Mouse (Mus musculus) adrenal gland, postnatal 14 days (tissue): ENCODE results near the gene Pou5f1. TPM values are rescaled to one million over a fixed set of nuclear protein-coding genes. Genes with fewer than 3 reads are reported as not detected.

ENCODE experiments used
- DNase-seq: peaks from one replicate; pipeline ENCODE4 v3.0.0; 2021; ENCODE audit warnings: mixed read lengths
- total RNA-seq: library from RNA; stranded (reverse); gene quantifications from 2 replicates; pipeline ENCODE4 v1.2.3, GENCODE M21; 2021

Gene Pou5f1
- total RNA-seq, 1 experiment from 2014 or later: 0.26 TPM

DNA sequence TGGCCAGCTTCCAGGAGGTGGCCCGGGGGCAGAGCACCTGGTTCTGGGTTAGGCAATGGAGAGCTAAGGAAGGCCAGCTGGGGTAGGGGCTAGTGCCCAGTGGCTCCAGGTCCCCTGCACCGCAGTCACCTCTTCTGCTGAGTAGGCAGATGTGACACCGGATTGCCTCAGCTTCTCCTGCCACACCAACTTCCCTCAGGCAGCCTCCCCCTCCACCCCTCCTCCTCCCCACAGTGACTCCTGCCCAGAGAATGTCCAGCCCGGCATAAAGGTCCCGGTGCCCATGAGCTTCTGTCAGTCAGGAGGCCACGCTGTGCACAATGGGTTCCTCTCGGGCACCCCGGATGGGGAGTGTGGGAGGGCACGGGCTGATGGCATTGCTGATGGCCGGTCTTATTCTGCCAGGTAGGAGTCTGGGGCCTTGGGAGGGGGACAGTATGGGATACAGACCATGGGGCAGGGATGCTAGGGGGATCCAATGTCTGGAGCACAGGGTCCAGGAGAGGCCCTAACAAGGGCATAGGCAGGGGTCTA lies 46.1 kb downstream of the Pou5f1 start, which contains the start of gene Cdsn:
Cdsn (plus strand) TSS at position 248 of the 534 bp plus-strand sequence.
- peak; percentile 74 for DNase-seq

DNA sequence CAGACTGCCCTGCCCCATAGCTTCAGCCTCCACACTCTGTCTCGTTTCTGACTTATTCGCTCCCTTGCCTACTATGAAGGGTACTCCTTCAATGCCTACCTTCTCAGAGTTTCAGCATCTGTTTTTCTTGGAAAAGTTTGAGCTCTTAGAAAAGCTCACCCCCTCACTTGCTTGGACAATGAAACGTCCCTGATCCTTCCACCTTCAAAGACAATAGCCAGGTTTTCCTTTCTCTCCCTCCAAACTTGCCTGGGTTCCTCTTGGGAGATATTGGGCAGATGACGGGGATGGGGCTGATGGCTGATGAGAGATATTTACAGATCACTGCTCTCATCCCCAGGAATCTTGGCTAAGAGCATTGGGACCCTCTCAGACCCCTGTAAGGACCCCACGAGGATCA lies 48.5 kb downstream of the Pou5f1 start:
- no peak for DNase-seq

DNA sequence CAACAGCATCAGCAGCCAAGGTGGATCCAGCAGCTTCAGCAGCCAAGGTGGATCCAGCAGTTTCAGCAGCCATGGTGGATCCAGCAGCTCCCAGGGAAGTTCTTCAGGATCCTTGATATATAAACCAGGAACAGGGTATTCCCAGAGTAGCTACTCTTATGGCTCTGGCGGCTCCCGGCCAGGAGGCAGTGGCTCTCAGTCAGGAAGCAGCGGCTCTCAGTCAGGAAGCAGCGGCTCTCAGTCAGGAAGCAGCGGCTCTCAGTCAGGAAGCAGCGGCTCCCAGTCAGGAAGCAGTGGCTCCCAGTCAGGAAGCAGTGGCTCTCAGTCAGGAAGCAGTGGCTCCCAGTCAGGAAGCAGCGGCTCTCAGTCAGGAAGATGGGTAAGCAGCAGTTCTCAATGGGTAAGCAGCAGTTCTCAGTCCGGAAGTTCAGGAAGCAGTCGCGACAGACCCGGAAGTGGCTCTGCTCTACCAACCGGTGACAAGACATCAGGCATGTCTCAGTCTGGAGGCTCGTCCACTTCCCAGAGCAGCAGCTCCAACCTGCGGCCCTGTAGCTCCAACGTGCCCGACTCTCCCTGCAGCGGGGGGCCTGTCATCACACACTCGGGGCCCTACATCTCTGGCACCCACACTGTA lies 49.1 kb downstream of the Pou5f1 start:
- DNase-seq: no peak

DNA sequence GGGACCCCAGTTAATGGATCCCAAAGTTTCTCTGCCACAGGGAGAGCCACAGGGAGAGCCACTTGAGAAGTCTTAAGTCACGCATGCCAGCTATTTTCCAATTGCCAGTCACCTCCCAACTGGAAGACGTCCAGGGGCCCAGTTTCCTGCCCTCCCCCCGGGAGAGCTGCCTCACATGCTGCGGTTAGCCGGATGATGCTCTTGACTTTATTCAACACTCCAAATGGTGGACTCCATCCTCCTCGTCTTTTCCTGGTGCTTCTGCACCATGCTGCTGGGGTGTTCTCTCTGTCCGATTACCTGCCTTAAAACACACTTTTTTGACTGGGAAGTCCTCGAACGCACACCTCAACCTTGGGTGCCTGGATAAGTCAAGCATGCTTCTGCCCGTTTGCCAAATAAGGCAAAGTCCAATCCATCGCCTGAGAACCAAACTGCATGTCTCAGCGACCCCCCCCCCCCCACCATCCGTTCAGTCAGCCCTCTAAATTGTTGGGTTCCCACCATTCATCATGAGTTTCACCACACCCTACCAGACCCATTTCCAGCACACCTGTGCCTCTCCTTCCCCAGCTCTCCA lies 50.5 kb downstream of the Pou5f1 start:
- no peak for DNase-seq

DNA sequence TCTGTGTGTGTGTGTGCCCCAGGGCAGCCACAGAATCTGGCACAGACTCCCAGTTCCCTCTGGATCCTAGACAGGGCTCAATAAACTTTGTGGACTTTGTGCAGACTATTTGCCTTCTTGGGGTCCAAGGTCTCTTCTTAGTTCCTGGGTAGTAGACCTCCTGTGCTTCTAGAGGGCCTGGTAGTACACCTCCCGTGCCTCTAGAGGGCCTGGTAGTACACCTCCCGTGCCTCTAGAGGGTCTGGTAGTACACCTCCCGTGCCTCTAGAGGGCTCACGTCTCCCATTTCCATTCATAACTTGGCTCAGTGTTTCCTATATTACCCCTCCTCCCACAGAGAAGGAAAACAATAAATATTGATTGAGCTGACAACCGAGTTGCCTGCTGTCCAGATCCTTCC lies 51.0 kb downstream of the Pou5f1 start:
- DNase-seq: peak; percentile 80

DNA sequence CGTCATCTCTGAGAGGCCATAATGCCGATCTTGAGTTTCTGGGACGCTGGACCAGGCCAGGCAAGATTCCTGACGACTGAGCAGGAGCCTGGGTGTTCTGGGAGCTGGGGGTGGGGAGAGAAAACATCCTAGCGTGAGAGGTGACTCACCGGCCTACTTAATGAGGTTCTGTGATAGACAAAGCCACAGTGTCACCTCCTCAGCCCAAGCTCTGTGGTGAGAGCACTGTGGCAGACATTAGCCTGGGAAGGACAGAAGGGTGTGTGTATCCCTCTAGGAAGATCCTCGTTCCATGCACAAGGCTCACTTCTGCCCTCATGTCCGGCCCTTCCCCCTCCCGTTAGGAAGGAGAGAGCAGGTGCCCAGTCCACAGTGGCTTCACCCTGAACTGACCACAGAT lies 51.5 kb downstream of the Pou5f1 start:
- no peak for DNase-seq

DNA sequence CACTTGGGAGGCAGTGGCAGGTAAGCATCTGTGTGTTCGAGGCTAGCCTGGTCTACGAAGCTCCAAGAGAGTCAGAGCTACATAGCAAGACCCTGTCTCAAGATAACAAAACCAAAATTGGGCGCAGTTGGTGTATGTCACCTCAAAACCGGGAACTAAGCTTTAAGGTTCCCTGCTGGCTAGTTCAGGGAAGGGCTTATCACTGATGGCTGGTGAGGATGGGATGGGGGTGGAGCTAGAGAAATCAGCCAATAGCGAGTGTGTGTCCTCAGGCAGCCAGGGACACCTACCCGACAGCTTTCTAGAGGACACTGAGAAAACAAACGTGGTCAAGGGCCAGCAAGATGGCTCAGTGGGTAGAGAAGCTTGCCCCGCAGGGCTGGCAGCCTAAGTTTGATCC lies 52.4 kb downstream of the Pou5f1 start:
- DNase-seq: no peak

Other genes with a start within 250 kb of the Pou5f1 start
- 93.3 and 154 TPM in 2 replicates for gene H2-D1, start 243.3 kb upstream of the Pou5f1 start, total RNA-seq
- gene H2-Q1, start 185.6 kb upstream of the Pou5f1 start, total RNA-seq: 1.7 and 2.7 TPM in 2 replicates
- 0.49 and 1.3 TPM in 2 replicates for gene H2-Q2, start 163.8 kb upstream of the Pou5f1 start, total RNA-seq
- 16.3 and 26.4 TPM in 2 replicates for gene H2-Q4, start 126.4 kb upstream of the Pou5f1 start, total RNA-seq
- 0.74 and 7.4 TPM in 2 replicates for gene H2-Q6, start 81.2 kb upstream of the Pou5f1 start, total RNA-seq
- gene H2-Q7, start 66.9 kb upstream of the Pou5f1 start, total RNA-seq: 2.7 and 11.1 TPM in 2 replicates
- 4.4 and 61.3 TPM in 2 replicates for gene H2-Q10, start 35.9 kb upstream of the Pou5f1 start, total RNA-seq
- gene Tcf19, start 10.8 kb downstream of the Pou5f1 start, total RNA-seq: 19.9 and 21.4 TPM in 2 replicates
- gene Cchcr1, start 11.1 kb downstream of the Pou5f1 start, total RNA-seq: 12.0 and 14.3 TPM in 2 replicates
- not detected in 2 replicates for gene Psors1c2, start 27.2 kb downstream of the Pou5f1 start, total RNA-seq
- 0.23 and 0.37 TPM in 2 replicates for gene Cdsn, start 46.1 kb downstream of the Pou5f1 start, total RNA-seq
- not detected in 2 replicates for gene 2300002M23Rik, start 61.4 kb downstream of the Pou5f1 start, total RNA-seq
- not detected in 2 replicates for gene Sfta2, start 95.5 kb downstream of the Pou5f1 start, total RNA-seq
- gene Gm9573, start 120.6 kb downstream of the Pou5f1 start, total RNA-seq: not detected in 2 replicates
- gene Mucl3, start 137.7 kb downstream of the Pou5f1 start, total RNA-seq: not detected in 2 replicates
- 49.6 and 52.0 TPM in 2 replicates for gene Vars2, start 161.6 kb downstream of the Pou5f1 start, total RNA-seq
- 24.3 and 24.7 TPM in 2 replicates for gene Gtf2h4, start 167.7 kb downstream of the Pou5f1 start, total RNA-seq
- gene Ddr1, start 198.6 kb downstream of the Pou5f1 start, total RNA-seq: 36.3 and 36.4 TPM in 2 replicates